Mouse (Mus musculus) stomach, embryonic 14.5 days (tissue): ENCODE results near the gene Dus4l. TPM values are rescaled to one million over a fixed set of nuclear protein-coding genes. Genes with fewer than 3 reads are reported as not detected.

Experiments
- ATAC-seq: fragments of 200-750 bp; cut with Nextera tagmentation; 2 replicates; pipeline ENCODE4 v1.8.0; 2017; ENCODE audit warnings: low read depth, moderate TSS enrichment; ENCODE audit not compliant: insufficient number of reproducible peaks, insufficient read depth, low FRiP score
- H3K27ac ChIP-seq: fragments of 300-500 bp; sonication (generic); 2 replicates; pipeline ENCODE4 v1.5.1; 2014; ENCODE audit warnings: mild to moderate bottlenecking, low read length, moderate library complexity, mixed read lengths
- H3K27me3 ChIP-seq: fragments of 300-500 bp; sonication (generic); 2 replicates; pipeline ENCODE4 v1.6.1; 2014; ENCODE audit warnings: low read length, control low read depth, mixed read lengths; ENCODE audit not compliant: control insufficient read depth, insufficient read depth
- H3K36me3 ChIP-seq: fragments of 300-500 bp; sonication (generic); 2 replicates; pipeline ENCODE4 v1.6.1; 2014; ENCODE audit warnings: mild to moderate bottlenecking, control low read depth, low read length, moderate library complexity, mixed read lengths; ENCODE audit not compliant: control insufficient read depth, insufficient read depth
- H3K4me1 ChIP-seq: fragments of 300-500 bp; sonication (generic); 2 replicates; pipeline ENCODE4 v1.6.1; 2014; ENCODE audit warnings: low read length, control low read depth, mixed read lengths; ENCODE audit not compliant: control insufficient read depth, insufficient read depth
- H3K4me2 ChIP-seq: fragments of 300-500 bp; sonication (generic); replicated peaks from 2 replicates; pipeline ENCODE4 v1.6.1; 2014; ENCODE audit warnings: low read depth, low read length, control low read depth
- H3K4me3 ChIP-seq: fragments of 300-500 bp; sonication (generic); 2 replicates; pipeline ENCODE4 v1.5.1; 2014; ENCODE audit warnings: low read depth, low read length, control low read depth
- H3K9ac ChIP-seq: fragments of 300-500 bp; sonication (generic); replicated peaks from 2 replicates; pipeline ENCODE4 v1.6.1; 2014; ENCODE audit warnings: low read depth, mild to moderate bottlenecking, control low read depth, low read length, moderate library complexity, mixed read lengths
- H3K9me3 ChIP-seq: fragments of 300-500 bp; sonication (generic); 2 replicates; pipeline ENCODE4 v1.6.1; 2016; ENCODE audit warnings: low read depth, low read length, control low read depth; ENCODE audit not compliant: control insufficient read depth
- WGBS: fragments of 180-500 bp; shearing (Covaris S2); extraction: QIAGEN DNeasy Blood & Tissue Kit; methylation state at CpG from one replicate; pipeline ENCODE4 v1.1.7; 2014; 5-methylcytosine and 5-hydroxymethylcytosine counted together
- polyA plus RNA-seq: library from polyadenylated mRNA; unstranded; fragments of >200 nt; fragmentation: Nextera tagmentation; extraction: Ambion mirVana; gene quantifications from 2 replicates; pipeline ENCODE4 v1.2.1, GENCODE M21; 2014

Dus4l gene
- polyA plus RNA-seq, 1 experiment from 2014 or later, result 10.7 TPM

DNA sequence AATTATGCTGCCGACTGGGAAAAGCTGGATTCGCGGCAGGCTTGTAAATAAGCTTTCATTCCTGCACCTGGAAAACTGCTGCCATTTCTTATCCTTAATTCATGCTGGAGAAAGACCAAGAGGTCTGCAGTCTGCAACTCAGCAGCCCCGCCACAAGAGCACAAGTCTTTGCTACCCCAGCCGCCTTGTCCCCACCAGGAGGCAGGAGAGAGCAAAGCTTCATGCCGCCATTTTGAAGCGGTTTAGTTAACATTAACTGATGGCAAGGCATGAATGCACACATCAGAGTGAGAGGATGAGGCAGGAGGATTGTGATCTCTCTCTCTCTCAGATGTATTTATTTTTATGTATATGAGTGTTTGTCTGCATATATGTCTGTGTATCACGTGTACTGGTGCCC, 34.5 kb downstream of the Dus4l start:
- H3K9me3 ChIP-seq, result no peaks in the 10 kb centered on the region
- no peaks in the 10 kb centered on the region for H3K27me3 ChIP-seq
- no peak for ATAC-seq
- H3K36me3 ChIP-seq, result peaks cover 2% of the 10 kb centered on the region; the same call in 1 of the 2 replicates
- H3K9ac ChIP-seq, result no peak overlapping the region
- H3K4me2 ChIP-seq, result no peak overlapping the region
- H3K4me3 ChIP-seq, result no peak overlapping the region
- no peak overlapping the region; the same call in 1 of the 2 replicates for H3K27ac ChIP-seq
- no peaks in the 10 kb centered on the region for H3K4me1 ChIP-seq
- 65% methylated on average over 8 of the region's 8 CpGs for WGBS

DNA sequence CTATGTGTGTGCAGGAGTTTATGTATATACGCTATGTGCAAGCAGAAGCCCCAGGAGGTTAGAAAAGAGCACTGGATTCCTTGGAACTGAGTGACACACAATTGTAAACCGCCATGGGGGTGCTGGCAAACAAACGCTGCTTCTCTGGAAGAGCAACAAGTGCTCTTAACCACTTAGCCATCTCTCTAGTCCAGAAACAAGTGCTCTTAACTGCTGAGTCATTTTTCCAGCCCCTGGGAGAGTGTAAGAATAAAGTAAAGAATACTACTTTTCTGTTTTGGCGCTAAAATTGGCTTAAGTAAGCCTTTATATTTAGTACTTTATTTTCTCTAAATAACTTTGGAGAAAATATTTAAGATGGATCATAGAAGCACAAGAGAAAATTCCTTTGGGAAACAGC, 41.3 kb downstream of the Dus4l start:
- Histone ChIP-seq H3K4me1 (no peaks in the 10 kb centered on the region), H3K36me3 (peaks cover 4% of the 10 kb centered on the region; the same call in 1 of the 2 replicates), H3K4me2 (no peak overlapping the region), H3K9ac (no peak overlapping the region), H3K9me3 (no peaks in the 10 kb centered on the region), H3K27ac (no peak overlapping the region), H3K4me3 (no peak overlapping the region), H3K27me3 (no peaks in the 10 kb centered on the region)
- 59% methylated on average over 4 of the region's 4 CpGs for WGBS
- ATAC-seq, result no peak

DNA sequence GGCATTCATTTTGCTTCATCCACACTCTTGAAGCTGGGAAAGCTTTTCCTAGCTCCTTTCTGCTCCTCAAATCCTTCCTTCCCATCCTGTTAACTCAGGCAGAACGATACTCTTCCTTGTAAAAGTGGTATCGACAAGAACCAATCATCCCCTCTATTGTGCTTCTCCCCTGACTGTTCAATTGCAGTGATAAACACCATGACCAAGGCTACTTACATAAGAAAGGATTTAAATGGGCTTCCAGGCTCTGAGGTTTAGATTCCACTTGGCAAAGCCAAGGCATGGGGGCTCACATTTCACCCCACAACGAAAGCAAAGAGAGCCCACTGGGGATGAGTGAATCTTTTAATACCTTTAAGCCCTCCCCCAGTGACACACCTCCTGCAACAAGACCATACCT, 46.5 kb downstream of the Dus4l start:
- ATAC-seq, result no peak
- Histone ChIP-seq H3K4me2 (no peak overlapping the region), H3K27ac (no peak overlapping the region), H3K9me3 (no peaks in the 10 kb centered on the region), H3K4me1 (no peaks in the 10 kb centered on the region), H3K27me3 (no peaks in the 10 kb centered on the region), H3K9ac (no peak overlapping the region), H3K36me3 (peaks cover 4% of the 10 kb centered on the region; the same call in 1 of the 2 replicates), H3K4me3 (no peak overlapping the region)
- WGBS, result 45% methylated on average over 3 of the region's 3 CpGs

DNA sequence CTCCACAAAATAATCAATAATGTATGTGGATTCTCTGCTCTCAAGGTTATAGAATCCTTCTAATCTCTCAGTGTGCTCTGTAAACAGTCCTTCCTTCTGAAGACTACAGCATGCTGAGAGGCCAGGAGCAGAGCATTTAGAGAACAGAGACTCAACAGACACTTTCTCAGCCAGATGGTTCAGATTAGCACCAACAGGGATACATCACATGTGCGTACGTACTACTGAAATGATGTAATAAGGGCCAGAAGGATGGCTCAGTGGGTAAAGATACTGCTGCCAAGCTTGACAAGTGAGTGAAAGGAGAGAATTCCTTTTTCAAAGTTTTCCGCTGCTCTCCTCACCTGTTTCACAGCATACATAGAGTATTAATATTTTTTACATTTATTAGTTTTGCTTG, 49.7 kb downstream of the Dus4l start:
- no peaks in the 10 kb centered on the region for H3K36me3 ChIP-seq
- no peak overlapping the region for H3K4me2 ChIP-seq
- no peak overlapping the region for H3K9ac ChIP-seq
- H3K4me1 ChIP-seq, result no peaks in the 10 kb centered on the region
- no peak overlapping the region for H3K27ac ChIP-seq
- no peak overlapping the region for H3K4me3 ChIP-seq
- 65% methylated on average over 3 of the region's 3 CpGs for WGBS
- no peaks in the 10 kb centered on the region for H3K9me3 ChIP-seq
- no peaks in the 10 kb centered on the region for H3K27me3 ChIP-seq
- ATAC-seq, result no peak

DNA sequence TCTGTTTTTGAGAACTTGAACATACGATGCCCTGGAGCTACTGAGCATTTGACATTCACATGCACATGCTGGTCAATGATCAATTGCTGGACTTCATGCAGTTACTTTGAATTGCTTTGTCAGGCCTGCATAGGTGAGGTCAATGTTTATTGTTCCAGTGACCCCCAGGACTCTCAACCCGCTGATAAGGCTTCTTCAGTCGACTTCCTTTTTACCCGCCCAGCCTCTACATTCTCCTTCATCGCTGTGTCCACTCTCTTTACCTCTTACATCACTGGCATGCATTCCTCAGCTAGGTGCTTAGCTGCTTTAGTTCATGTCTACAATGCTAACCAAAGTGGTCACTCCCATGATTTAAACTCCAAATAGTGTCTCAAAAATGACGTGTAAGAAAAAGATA, 51.0 kb downstream of the Dus4l start:
- Histone ChIP-seq H3K4me2 (no peak overlapping the region), H3K4me1 (no peaks in the 10 kb centered on the region), H3K9ac (no peak overlapping the region), H3K27ac (no peak overlapping the region), H3K36me3 (no peaks in the 10 kb centered on the region), H3K27me3 (no peaks in the 10 kb centered on the region), H3K4me3 (no peak overlapping the region), H3K9me3 (no peaks in the 10 kb centered on the region)
- 53% methylated on average over 6 of the region's 6 CpGs for WGBS
- ATAC-seq, result no peak

DNA sequence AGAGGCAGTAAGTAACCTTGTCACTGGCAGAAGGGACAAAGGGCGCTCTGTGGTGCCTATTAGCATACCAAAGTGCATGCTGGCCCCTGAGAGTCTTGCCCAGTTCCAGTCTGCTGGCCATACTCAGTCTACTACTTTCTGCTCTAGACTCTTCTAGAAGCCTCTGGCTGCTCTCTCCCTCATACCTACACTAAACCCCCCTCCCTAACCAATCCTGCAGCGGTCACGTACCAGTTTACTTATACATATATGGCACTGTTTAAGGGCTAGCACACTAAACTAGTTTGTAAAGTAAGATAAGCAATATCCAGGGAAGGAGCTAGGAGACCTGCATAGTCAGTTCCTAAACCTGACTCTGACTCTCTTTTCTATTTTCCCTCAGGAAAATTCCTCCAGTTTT, 60.3 kb downstream of the Dus4l start:
- Histone ChIP-seq H3K36me3 (no peaks in the 10 kb centered on the region), H3K4me3 (no peak overlapping the region), H3K9me3 (no peaks in the 10 kb centered on the region), H3K27me3 (no peaks in the 10 kb centered on the region), H3K4me2 (no peak overlapping the region), H3K4me1 (no peaks in the 10 kb centered on the region), H3K27ac (no peak overlapping the region), H3K9ac (no peak overlapping the region)
- no peak for ATAC-seq
- 93% methylated on average over 3 of the region's 3 CpGs for WGBS

DNA sequence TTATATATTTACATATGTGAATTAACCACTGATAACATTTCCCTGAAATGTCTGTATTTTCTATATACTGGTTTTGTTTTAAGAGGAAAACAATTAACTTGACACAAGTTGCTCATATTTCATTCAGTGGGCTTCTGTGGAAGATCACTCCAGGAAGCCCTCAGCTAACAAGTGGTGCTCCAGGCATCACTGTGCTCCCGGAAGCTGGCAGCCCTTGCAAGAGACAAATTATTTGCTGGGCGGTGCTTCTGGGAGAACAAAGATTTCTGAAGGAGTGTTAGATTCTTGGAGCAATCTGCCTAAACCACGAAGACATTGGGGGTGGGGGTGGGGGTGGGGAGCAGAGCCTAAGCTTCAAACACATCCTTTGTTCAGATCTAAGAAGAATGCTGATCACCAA, 62.6 kb downstream of the Dus4l start:
- 32% methylated on average over 3 of the region's 3 CpGs for WGBS
- Histone ChIP-seq H3K4me3 (no peak overlapping the region), H3K27me3 (no peaks in the 10 kb centered on the region), H3K36me3 (no peaks in the 10 kb centered on the region), H3K4me1 (no peaks in the 10 kb centered on the region), H3K9ac (no peak overlapping the region), H3K4me2 (no peak overlapping the region), H3K9me3 (no peaks in the 10 kb centered on the region), H3K27ac (no peak overlapping the region)
- ATAC-seq, result no peak

Other genes with a start within 250 kb of the Dus4l start
- gene Cbll1, start 155.2 kb downstream of the Dus4l start, polyA plus RNA-seq, result 18.8 and 22.1 TPM in 2 replicates
- 0.52 and 0.53 TPM in 2 replicates for gene Slc26a4, start 94.9 kb downstream of the Dus4l start, polyA plus RNA-seq
- gene Bcap29, start 20.2 kb downstream of the Dus4l start, polyA plus RNA-seq, result 33.8 and 37.2 TPM in 2 replicates
- 41.6 and 43.8 TPM in 2 replicates for gene Cog5, start within 50 bp of the Dus4l start, polyA plus RNA-seq
- gene Gpr22, start 59.1 kb upstream of the Dus4l start, polyA plus RNA-seq, result 5.9 and 6.1 TPM in 2 replicates